In genomic region chr10:96630110-96630509, GRCm38 (mm10) we compare ENCODE assay signal across 18 mouse cellular contexts. TPM values are rescaled to one million over a fixed set of nuclear protein-coding genes. Genes with fewer than 3 reads are reported as not detected.
DNase-seq lines count a peak whose midpoint lies in the region; ATAC-seq and TF ChIP-seq lines count a peak whose summit lies in the region.
"Had no signal": no experiment of that assay in that cellular context is flagged by ENCODE, and none has a peak within 500 bp of the region (broad histone marks: within the 10 kb centered on the region; RNA-seq: fewer than 3 reads in every experiment).

No protein-coding gene starts in this region.

- no peak for DNase-seq in heart, embryonic 10.5 days (ENCODE audit: low spot score)
- no peak for DNase-seq in heart, adult 2 months
- DNase-seq in ES-CJ7 (ENCODE audit: low read depth, low spot score) = peak; percentile 39
- DNase-seq in induced T-regulatory cell, adult 2 months (ENCODE audit: low read depth) = peak; percentile 39
- DNase-seq in hindbrain, embryonic 11.5 days (ENCODE audit: low spot score) = no peak
- DNase-seq in spleen, postnatal 36 days (ENCODE audit: low spot score in 2 of 2) = no peak
- DNase-seq: adrenal gland, adult 8-10 months; adrenal gland, postnatal 36 days; cerebellum, adult 8-10 months; gastrocnemius, adult 2 months; gastrocnemius, postnatal 25 days; heart, postnatal 10 days; heart, postnatal 4 days had no signal

- 0 out of 2 replicates have a peak overlapping the region, but pooled peaks have one; percentile 29 for H3K27ac ChIP-seq in heart, embryonic 10.5 days
- H3K27ac ChIP-seq in heart, adult 2 months = no peak overlapping the region
- H3K27ac ChIP-seq in hindbrain, embryonic 11.5 days (ENCODE audit: low read depth, low read length) = no peak overlapping the region
- H3K27ac ChIP-seq: embryonic facial prominence, embryonic 10.5 days; gastrocnemius, adult 2 months; hindbrain, embryonic 13.5 days; hindbrain, postnatal 0 days; intestine, embryonic 15.5 days had no signal

- no peak for TF ChIP-seq EP300 in heart, adult 2 months (IDR thresholded peaks at IDR 0.05; ENCODE audit: insufficient read depth, low read depth, low read length)

- TF ChIP-seq CTCF in heart, adult 2 months (IDR thresholded peaks at IDR 0.05) = no peak

- H3K9ac ChIP-seq in heart, adult 2 months (ENCODE audit: low read depth, low read length) = no peak overlapping the region
- H3K9ac ChIP-seq in hindbrain, embryonic 11.5 days (ENCODE audit: low read depth, low read length) = no peak overlapping the region
- H3K9ac ChIP-seq: hindbrain, embryonic 13.5 days; intestine, embryonic 15.5 days had no signal

- no peaks in the 10 kb centered on the region for H3K27me3 ChIP-seq in heart, embryonic 10.5 days (ENCODE audit: insufficient read depth, poor library complexity, severe bottlenecking)
- no peaks in the 10 kb centered on the region for H3K27me3 ChIP-seq in heart, adult 2 months (ENCODE audit: control insufficient read depth, insufficient read depth, low read length)
- no peaks in the 10 kb centered on the region for H3K27me3 ChIP-seq in hindbrain, embryonic 11.5 days (ENCODE audit: control insufficient read depth, insufficient read depth, low read length)
- H3K27me3 ChIP-seq: hindbrain, embryonic 13.5 days; intestine, embryonic 15.5 days had no signal

- TF ChIP-seq POLR2A in heart, adult 2 months (IDR thresholded peaks at IDR 0.05; ENCODE audit: insufficient read depth, low read depth, low read length) = no peak

- H3K79me2 ChIP-seq in heart, adult 2 months (replicated peaks; ENCODE audit: control insufficient read depth, insufficient read depth, low read length) = no peaks in the 10 kb centered on the region

- no peak overlapping the region for H3K4me2 ChIP-seq in hindbrain, embryonic 11.5 days (replicated peaks; ENCODE audit: low read depth, low read length)
- H3K4me2 ChIP-seq: hindbrain, embryonic 13.5 days; intestine, embryonic 15.5 days had no signal

- intact Hi-C loops in heart, adult 2 months (cut with DNase I) = no loop called here

- peaks cover 27% of the 10 kb centered on the region for H3K4me1 ChIP-seq in heart, embryonic 10.5 days
- no peaks in the 10 kb centered on the region; the same call in 1 of the 2 replicates for H3K4me1 ChIP-seq in heart, adult 2 months (ENCODE audit: control insufficient read depth, insufficient read depth, low read length)
- no peaks in the 10 kb centered on the region; the same call in 1 of the 2 replicates for H3K4me1 ChIP-seq in hindbrain, embryonic 11.5 days (replicated peaks; ENCODE audit: control insufficient read depth, insufficient read depth, low read length)
- H3K4me1 ChIP-seq: intestine, embryonic 15.5 days had no signal

- H3K36me3 ChIP-seq in heart, embryonic 10.5 days = 0 out of 2 replicates have a peak, but pooled peaks cover 3% of the 10 kb centered on the region
- no peaks in the 10 kb centered on the region for H3K36me3 ChIP-seq in heart, adult 2 months (ENCODE audit: control insufficient read depth, insufficient read depth, low read length)
- H3K36me3 ChIP-seq in hindbrain, embryonic 11.5 days (ENCODE audit: control insufficient read depth, insufficient read depth, low read length) = no peaks in the 10 kb centered on the region

- no peaks in the 10 kb centered on the region for H3K9me3 ChIP-seq in heart, embryonic 10.5 days
- no peaks in the 10 kb centered on the region for H3K9me3 ChIP-seq in hindbrain, embryonic 11.5 days (ENCODE audit: control insufficient read depth, low read length)
- H3K9me3 ChIP-seq: embryonic facial prominence, embryonic 10.5 days; hindbrain, embryonic 13.5 days; intestine, embryonic 15.5 days had no signal

- no peak for ATAC-seq in hindbrain, embryonic 11.5 days (ENCODE audit: low FRiP score)
- ATAC-seq: forebrain, embryonic 14.5 days; hindbrain, postnatal 0 days; intestine, embryonic 15.5 days had no signal

- WGBS in heart, embryonic 10.5 days = 53% methylated on average over 5 of the region's 5 CpGs
- WGBS in heart, adult 2 months = 61% methylated on average over 5 of the region's 5 CpGs
- 80% methylated on average over 5 of the region's 5 CpGs for WGBS in hindbrain, embryonic 11.5 days

- no peak overlapping the region for H3K4me3 ChIP-seq in heart, embryonic 10.5 days
- H3K4me3 ChIP-seq in heart, adult 2 months = no peak overlapping the region
- no peak overlapping the region for H3K4me3 ChIP-seq in hindbrain, embryonic 11.5 days (ENCODE audit: low read depth, low read length)
- H3K4me3 ChIP-seq: embryonic facial prominence, embryonic 10.5 days; gastrocnemius, adult 2 months; hindbrain, embryonic 13.5 days; intestine, embryonic 15.5 days had no signal

RNA-seq across cellular contexts. Expression of gene Btg1, which starts 13.3 kb away (rescaled TPM):
- 23.3 and 24.2 TPM in 2 replicates for polyA plus RNA-seq in heart, embryonic 10.5 days (2016; fragmentation: Nextera tagmentation; extraction: Ambion mirVana)
- total RNA-seq in heart, adult 2 months (2021) = 10 to 100 TPM; 28.5 to 45.2 TPM
- polyA plus RNA-seq in heart, adult 2 months (2012; rRNA removed) = 10.4 and 11.7 TPM in 2 replicates
- polyA plus RNA-seq in hindbrain, embryonic 11.5 days (2014; fragmentation: Nextera tagmentation; extraction: Ambion mirVana) = 57.2 and 57.6 TPM in 2 replicates

Comparison
In these comparisons a context has a peak if more than half of its experiments do, and no peak if none do; other contexts are left out.
1. DNase-seq: peak in ES-CJ7 (single experiment) and induced T-regulatory cell, adult 2 months (single experiment); none in heart, embryonic 10.5 days (single experiment), heart, adult 2 months (0 of 2), hindbrain, embryonic 11.5 days (single experiment) and spleen, postnatal 36 days (0 of 2).